Mouse (Mus musculus): ENCODE measurements around the gene Snapc4. TPM values are rescaled to one million over a fixed set of nuclear protein-coding genes. Genes with fewer than 3 reads are reported as not detected.
"Not testable (repeated sequence)": the region's sequence is repeated elsewhere in the genome, so short reads cannot be mapped to it uniquely, and the experiment has no call there.

Gene Snapc4
- polyA plus RNA-seq, 1 experiment, result 80.2 TPM

DNA sequence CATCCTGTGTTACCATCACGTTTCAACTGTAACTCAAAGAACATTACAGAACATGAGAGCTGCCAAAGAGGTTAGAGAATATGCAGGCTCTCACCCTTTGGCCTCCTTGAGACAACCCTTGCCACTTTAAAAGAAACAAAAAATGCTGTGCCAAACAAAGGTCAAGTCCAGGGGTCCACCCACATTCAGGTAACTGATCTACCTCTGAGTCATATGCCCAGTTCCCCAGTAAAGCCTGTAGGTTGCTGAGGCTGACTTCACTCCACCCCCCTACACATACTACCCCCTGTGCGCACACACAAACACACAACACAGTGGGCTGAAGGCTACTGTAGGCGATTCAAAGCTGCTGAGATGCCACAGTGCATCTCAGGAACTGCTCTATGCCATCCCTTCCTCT lies 7.3 kb upstream of the Snapc4 start:
- DNase-seq (ENCODE audit: extremely low spot score in 1 of 2, low spot score in 1 of 2), result no peak

DNA sequence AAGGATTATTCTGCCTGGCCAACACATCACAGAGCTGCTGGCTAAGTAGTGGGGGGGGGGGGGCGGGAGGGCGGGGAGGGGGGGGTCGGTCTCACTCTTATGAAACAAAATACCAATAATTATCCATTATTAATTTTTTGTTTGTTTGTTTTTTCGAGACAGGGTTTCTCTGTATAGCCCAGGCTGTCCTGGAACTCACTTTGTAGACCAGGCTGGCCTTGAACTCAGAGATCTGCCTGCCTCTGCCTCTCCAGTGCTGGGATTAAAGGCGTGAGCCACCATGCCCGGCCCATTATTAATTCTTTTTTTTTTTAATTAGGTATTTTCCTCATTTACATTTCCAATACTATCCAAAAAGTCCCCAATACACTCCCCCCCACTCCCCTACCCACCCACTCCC lies 418 bp upstream of the Snapc4 start:
- not testable (repeated sequence) for DNase-seq (ENCODE audit: extremely low spot score in 1 of 2, low spot score in 1 of 2)

DNA sequence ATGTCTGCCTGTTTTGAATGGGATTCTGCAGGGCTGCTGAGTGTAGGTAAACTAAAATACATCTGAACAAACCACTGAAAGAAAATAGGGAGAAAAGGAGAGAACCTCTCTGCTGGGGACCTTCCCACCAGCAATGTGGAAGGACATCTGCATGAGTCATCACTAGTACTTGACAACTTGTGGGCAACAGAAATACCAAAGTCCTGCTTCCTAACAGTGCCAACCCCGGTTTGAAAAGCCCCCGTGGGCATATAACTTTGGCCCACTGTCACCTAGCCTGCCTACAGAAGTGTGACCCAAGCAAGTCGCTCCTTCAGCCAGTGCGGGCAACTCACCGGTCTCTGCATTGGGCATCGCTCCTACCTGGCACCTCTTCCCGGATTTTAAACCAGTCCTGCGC lies 8.1 kb downstream of the Snapc4 start:
- DNase-seq (ENCODE audit: extremely low spot score in 1 of 2, low spot score in 1 of 2), result no peak

DNA sequence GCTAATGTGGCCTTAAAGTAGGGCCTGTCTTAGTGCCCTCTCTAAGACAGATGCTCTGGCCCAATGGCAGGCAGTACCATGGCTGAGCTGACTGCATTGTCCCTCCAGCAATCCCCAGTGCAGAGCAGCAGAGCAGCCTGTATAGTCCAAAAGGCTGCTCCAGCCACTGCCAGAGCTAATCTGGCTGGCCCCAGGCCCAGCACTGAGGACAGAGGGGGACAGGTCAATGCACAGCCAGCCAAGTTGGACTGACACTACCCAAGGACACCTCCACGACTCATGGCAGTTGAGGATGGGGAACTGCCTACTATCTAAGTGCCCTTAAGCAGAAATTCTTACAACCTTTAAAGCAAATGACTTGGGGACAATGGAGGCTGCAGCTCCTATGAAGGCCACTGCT lies 11.9 kb downstream of the Snapc4 start:
- no peak for DNase-seq (ENCODE audit: extremely low spot score in 1 of 2, low spot score in 1 of 2)

DNA sequence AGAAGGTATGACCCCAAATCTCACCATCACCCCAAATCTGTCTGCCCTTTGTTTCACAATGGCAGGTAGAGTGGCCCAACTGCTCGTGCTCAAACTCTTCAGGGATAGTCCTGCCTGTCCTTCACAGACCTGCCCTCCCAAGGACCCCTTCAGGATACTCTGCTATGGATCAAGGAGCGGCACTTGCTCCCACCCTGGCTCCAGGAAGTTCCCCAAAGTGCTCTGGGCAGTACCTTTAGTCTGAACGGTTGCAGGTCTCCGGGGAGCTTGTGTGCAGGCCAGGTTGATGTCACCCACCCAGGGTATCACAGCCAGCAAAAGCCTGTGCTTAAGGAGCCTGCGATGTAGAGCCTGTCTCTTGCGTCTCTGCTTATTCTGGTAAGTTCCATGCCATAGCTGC lies 12.5 kb downstream of the Snapc4 start:
- DNase-seq (ENCODE audit: extremely low spot score in 1 of 2, low spot score in 1 of 2), result no peak

DNA sequence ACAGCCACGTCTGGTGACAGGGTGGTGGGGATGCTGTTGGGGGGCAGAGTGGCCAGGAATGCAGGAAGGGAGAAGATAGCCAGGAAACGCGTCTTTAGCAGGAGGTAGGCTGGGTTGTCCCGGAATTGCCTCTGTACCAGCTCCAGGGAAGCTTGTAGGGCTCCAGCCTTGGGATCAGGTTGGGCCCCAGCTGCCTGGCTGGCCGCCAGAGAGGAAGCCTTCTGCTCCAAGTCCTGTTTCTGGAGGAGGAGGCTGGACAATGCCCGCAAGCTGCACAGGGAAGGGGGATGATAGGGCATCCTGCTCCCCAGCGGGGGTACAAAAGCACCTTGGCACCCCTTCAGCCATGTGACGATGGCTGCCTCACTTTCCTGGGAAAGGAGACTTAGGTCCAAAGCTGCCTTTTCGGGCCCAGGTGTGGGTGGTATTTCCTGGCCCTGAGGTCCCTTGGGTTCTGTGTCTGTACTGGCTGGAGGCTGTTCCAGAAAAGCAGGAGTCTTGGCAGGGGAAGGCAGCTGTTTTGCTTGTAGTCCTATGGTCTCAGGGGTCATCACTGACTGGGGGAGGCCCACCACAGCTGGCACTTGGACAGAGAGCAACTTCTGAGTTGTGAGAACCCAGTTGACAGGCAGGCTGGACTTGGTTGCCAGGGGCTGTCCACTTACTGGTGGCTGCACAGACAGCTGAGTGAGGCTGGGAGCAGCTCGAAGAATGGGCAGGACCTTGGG lies 15.6 kb downstream of the Snapc4 start:
- no peak for DNase-seq (ENCODE audit: extremely low spot score in 1 of 2, low spot score in 1 of 2)

DNA sequence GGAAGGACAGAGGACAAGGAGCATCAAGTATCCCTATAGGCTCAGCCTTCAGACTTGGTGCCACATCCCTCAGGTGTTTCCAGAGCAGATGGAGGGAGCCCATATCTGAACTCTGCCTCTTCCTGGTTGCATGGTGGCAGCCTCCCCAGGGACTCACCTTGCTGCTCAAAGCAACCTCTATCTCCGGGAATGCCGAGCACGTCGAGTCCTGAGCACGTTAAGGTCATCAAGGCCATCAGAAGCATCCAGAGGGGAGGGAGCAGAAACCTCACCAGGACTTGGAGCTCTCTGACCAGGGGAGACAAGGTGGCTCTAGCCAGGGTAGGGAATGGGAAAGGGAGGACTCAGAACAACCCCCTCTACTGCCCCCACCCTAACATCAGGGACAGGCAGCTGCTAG lies 17.0 kb downstream of the Snapc4 start:
- no peak for DNase-seq (ENCODE audit: extremely low spot score in 1 of 2, low spot score in 1 of 2)

DNA sequence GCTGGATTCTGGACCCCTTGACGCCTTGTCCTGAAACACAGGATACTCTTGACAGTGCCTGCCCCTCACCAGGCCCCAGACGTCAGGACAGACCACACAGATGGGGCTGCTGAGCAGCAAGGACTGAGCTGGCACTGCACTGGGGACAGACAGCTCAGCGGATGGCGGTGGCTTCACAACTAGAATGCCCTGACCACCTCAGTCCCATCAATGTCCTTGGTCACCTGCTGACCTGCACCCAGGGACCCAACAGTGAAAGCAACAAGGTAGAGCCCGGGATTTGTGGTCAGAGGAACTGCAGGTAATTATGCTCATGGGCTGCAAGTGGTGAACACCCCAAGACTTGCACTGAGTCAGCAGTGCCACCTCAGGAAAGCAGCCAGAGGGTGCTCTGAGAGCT lies 17.5 kb downstream of the Snapc4 start:
- DNase-seq (ENCODE audit: extremely low spot score in 1 of 2, low spot score in 1 of 2), result no peak

DNA sequence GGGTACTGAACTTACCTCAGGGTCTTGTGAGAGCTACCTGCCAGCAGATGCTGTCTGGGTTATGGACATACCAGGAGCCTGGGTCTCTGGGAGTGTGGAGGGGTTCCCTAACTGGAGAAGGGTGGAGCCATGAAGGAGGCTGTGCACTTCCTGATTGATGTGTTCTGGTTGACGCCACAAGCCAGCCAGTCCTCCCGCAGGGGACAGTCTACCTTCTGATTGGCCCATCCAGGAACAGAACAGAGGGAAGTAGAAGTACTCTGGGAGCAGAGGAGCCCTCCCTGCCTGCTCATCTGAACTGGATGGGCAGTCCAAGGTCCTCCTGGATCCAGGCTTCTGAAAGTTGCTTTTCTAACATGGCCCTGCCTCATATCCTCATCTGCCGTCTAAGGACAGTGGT lies 19.7 kb downstream of the Snapc4 start, which contains the start of gene Card9:
Card9 (minus strand) TSS at position 147 of the 400 bp plus-strand sequence.
- no peak for DNase-seq (ENCODE audit: extremely low spot score in 1 of 2, low spot score in 1 of 2)

DNA sequence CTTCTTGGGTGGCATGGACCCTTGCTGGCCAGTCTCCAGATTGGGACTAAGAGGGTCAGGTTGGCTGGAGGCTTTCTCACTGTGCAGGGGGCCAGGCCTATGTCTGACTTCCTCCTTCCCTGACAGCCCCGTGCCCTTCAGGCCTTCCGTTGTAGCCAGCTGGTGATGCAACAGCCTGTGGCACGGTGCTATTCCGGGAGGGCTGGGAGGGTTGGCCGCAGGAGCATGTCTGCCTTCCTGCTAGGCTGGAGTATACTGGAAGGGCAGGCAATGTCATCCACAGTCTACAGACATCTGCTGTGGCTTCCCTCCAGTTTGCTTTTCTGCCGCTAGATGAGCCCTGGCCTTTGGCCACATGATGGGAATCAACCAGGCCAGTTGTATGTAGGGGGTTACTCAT lies 20.5 kb downstream of the Snapc4 start:
- no peak for DNase-seq (ENCODE audit: extremely low spot score in 1 of 2, low spot score in 1 of 2)

DNA sequence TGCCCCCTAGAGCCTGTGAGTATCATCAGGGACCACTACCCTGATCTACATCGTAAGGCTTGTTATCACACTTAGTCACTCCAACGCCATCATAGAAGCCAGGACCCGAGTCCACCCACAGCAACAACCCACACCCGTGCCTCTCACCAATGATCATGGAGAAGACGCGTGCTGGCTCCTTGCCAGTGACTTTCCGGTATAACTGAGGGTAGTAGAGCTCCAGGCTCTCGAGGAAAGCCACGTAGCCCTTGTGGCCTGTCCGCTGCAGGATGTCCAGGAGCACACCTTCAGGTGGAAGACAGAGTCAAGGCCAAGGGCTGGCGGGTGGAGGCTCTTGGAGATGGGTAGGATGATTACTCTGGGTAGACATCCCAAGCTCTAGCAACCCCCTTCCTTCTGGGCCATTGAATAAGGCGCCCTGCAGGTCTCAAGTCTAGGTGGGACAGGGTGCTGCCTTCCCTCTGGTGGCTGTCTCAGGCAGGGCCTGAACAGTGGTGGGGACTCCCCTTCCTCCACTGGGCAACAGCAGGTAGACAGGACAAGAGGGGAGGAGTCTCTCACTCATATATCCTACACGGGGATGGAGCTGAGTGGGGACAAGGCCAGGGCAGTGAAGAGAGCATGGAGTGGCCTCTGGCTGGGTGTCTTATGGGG lies 21.7 kb downstream of the Snapc4 start:
- no peak for DNase-seq (ENCODE audit: extremely low spot score in 1 of 2, low spot score in 1 of 2)

DNA sequence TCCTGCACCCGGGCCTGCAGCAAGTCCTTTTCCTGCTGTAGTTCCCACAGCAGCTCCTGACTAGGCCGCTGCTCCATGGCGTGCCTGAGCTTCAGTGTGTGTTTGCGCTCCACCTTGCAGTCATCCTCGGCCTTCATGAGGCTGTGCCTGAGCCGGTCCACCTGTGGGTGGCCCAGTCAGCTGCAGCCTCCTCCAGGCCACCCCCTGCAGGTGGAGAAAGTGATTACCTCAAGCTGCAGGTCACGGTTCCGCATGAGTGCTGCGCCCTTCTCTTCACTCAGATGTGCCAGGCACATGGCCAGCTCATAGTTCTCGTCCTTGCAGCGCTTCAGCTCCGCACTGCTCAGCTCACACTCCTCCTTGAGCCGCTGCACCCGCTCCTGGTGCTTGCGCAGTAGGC lies 23.0 kb downstream of the Snapc4 start:
- DNase-seq (ENCODE audit: extremely low spot score in 1 of 2, low spot score in 1 of 2), result no peak

DNA sequence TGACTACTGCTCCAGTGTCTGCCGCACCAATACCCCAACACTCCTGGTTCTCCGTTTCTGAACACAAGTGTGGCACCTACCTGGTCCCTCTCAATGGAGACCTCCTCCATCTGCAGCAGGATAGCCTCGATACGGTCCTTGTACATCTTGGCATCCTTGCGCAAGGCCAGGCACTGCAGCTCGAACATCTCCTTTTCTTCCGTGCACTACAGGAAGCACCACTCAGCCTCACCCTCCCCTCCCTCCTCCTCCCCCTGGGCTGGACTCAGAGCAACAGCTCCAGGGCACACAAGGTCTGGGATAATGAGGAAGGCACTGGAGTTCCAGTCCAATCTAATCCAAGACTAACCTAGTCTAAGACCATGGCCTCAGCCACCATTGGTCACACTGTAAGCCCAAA lies 23.8 kb downstream of the Snapc4 start:
- no peak for DNase-seq (ENCODE audit: extremely low spot score in 1 of 2, low spot score in 1 of 2)

DNA sequence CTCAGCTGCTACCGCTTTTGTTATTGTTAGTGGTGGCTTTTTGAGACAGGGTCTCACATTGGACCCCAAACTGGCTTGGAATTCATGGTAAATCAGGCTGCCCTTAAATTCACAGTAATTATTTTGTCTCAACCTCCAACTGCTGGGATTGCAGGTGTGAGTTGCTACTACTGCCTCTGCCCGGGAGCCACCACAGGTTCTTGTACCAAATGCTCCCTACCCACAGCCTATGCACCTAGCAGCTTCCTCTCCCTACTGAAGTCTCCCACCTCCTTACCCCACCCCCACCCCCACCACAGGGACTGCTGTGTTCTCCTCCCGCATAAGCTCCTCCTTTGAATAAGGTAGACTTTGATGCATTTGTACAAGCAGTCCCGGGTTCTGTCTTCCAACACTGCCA lies 24.2 kb downstream of the Snapc4 start:
- no peak for DNase-seq (ENCODE audit: extremely low spot score in 1 of 2, low spot score in 1 of 2)

DNA sequence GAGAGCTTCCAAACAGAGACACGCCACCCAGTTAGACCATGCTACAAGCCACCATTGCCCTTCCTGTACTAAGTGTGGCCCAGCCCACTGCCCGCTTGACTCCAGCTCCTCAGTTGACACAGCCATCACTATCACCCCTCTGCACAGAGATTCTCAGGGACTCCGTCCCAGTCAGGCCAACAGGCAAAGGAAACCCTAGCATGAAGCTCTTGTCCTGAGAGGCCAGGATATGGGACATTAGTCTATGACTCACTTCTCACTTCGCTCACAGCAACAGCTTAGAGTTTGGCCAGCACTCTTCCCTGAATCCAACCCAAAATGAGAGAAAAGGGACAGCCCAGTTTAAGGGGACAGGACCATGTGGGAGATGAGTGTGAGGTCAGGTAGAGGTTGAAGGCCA lies 26.1 kb downstream of the Snapc4 start:
- DNase-seq (ENCODE audit: extremely low spot score in 1 of 2, low spot score in 1 of 2), result no peak

DNA sequence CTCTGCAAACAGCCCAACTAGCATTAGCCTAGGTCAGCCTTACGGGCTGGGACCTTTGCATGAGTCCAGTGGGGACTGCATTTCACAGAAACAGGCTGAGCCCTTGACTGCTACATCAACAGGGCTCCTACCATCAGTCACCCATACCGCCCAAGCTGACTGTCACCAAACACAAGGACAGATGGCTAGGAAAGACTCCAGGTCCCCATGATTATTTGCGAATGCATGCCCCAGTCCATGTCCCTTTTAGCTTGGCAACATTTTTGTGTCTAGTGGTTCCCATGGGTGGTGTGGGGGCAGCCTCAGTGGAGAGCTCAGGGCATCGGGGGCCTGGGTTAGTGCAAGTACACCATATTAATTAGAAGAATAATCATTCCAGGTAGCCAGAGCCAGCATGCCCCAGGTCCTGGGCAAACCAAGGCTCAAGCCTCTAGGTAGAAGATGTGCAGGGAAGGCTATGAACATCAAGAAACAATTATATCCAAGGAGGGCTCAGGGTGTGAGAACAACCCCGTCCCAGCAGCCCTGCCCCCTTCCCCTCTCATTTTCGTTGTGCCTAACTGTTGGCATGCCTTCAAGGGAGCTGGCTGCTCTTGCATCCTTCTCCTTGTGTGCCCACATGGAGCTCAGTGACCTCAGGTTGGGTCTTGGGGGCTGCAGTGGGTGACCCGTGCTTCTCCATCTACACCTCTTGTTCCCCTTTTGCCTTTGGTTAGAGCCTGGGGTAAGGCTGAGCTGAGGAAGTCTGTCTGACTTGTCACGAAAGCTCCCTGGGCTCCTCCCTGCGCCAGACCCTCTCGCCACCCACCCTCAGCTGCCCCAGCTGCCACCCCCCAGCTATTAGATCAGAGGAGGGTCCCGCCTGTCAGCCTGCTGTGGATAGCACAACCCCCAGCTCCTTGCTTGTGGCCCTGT lies 27.1 kb downstream of the Snapc4 start:
- DNase-seq (ENCODE audit: extremely low spot score in 1 of 2, low spot score in 1 of 2), result no peak

DNA sequence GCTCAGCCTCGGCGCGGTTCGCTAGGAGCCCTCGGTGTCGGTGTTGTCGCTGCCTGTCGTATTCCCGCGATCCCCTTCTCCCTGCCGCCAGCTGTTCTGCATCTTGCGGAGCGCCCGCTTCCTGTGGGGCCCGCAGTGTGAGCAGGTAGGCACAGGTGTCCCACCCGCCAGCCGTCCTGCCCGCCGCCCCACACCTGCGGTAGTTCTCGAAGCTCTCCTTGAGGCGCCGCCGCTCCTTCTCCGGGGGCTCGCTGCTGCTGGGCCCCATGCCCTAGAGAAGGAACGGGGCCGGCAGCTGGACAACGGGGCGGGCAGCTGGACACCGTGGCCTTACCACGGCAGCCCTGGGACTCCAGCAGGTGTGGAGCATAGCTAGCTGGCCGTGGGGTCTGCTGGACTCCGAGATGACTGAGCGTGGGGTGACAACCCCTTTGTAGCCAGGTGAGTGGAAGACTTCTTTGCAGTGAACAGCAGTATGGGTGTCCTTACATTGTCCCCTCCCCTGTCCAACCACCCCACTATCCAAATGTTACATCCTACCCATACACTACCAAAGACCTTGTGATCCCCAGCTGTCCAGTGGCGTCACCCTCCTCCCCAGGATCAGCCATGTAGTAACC lies 28.1 kb downstream of the Snapc4 start:
- no peak for DNase-seq (ENCODE audit: extremely low spot score in 1 of 2, low spot score in 1 of 2)

DNA sequence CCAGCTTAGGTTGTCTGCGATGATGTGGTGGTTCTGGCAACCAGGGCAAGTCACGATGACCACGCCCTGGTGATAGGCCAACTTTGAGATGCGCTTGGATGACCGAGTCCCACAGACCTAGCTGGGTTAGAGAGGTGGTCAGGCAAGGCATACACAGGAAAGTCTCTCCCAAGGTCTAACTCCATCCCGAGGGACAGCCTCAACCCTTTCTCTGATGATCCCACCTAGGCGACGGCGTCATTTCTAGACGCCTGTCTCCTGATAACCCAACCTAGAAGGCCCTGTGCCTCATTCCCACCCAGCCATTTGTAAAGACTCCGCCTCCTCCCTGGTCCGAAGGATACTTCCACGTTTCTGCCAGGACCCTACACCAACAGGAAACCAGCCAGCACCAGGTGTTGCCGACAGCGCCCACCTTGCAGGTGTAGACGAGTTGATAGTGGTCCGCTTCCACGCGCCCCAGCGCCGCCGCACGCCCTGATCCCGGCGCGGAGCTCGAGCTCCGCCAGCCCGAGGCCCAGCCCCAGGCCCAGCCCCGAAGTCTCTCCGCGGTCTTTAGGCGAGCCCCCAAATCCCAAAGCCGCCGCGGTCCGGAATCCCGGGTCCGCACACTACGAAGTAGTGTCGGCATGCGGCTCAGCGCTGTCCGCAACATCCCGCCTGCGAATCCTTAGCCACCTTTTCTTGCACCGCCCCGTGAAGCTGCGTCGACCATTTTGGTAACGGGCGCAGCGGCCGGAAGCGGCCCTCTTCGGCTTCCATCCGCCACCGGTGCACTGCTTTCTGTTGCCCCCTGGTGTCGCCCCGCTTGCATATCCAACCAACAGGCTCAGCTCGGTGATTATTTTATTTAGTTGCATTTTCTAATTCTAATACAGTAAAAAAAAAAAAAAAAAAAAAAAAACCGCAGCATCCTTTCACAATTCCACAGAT lies 28.8 kb downstream of the Snapc4 start, which contains the start of gene Dnlz:
Dnlz (minus strand) TSS at position 753 of the 933 bp plus-strand sequence.
- DNase-seq (ENCODE audit: extremely low spot score in 1 of 2, low spot score in 1 of 2), result peak; percentile 87 to 96

DNA sequence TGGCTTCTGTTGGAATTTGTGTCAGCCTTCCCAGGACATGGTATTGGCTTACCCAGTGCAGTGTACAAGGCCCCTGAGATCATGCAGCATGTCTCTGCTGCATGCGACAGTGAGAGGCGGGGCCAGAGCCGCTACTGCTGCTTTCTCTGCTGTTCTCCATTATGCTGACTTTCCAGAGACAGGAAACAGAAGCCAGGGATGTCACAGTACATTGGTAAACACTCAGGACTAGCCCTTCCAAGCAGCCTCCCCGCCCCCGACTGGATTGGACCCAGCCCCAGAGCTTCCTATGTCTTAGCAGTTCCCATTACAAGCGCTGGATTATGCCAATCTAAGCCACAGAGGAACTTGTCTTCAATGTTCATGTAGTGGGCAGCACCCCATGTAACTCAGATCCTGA lies 32.2 kb downstream of the Snapc4 start:
- no peak for DNase-seq (ENCODE audit: extremely low spot score in 1 of 2, low spot score in 1 of 2)

Measured in frontal cortex, adult 2 months (tissue).